ENCODE assay signal across 8 mouse cellular contexts in the genomic region with DNA sequence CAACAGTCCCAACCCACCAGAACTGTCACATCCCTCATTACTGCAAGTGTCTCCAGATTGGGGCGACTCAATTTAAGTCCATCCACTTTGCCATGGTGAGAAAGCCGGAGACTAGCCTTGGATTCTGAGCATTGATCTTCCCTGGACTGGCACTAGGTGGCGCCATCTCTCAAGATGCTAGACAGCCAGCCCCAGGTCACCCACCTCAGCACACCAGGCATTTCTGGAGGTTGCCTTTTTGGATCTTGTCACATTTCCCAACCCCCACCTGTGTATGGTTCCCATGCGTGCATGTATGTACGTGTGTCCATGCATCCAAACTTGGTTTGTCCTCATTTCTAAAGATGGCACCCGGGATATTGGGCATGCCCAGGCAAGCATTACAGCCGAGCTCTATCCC.
A peak's percentile ranks its signal among the peaks of the same experiment; 100 is the strongest.
DNase-seq lines count a peak whose midpoint lies in the region; ATAC-seq lines count a peak whose summit lies in the region.

No protein-coding gene starts in this region.

- DNase-seq in CD4-positive, CD25-positive, alpha-beta regulatory T cell, adult 2 months (ENCODE audit: low read depth, low spot score), result peak; percentile 69
- DNase-seq in adrenal gland, adult (ENCODE audit: inconsistent age in 2 of 2, low spot score in 1 of 2), result peak; percentile 51 to 83
- peak; percentile 81 for DNase-seq in embryo, embryonic 10 days (ENCODE audit: low spot score)
- DNase-seq in heart, postnatal 4 days, result peak; percentile 75
- peak; percentile 52 to 54 for DNase-seq in layer of hippocampus, postnatal 36 days
- peak; percentile 25 to 67 for DNase-seq in spleen, adult 18-20 months

- ATAC-seq in CD4-positive, CD25-positive, alpha-beta regulatory T cell, adult 4 months, result no peak
- peak; percentile 76; the same call in 1 of the 2 replicates for ATAC-seq in megakaryocyte-erythroid progenitor cell, adult 5-6 weeks (replicated peaks; ENCODE audit: low FRiP score, low TSS enrichment, poor library complexity, severe bottlenecking)
